Mouse (Mus musculus) liver, adult 10 weeks (tissue): ENCODE data around the gene Ccdc85c. TPM values are rescaled to one million over a fixed set of nuclear protein-coding genes. Genes with fewer than 3 reads are reported as not detected.

Experiments used
- polyA plus RNA-seq: library from polyadenylated mRNA; stranded (reverse); fragments of 350-450 nt; fragmentation: Illumina TruSeq; extraction: RNeasy Lipid Tissue Mini Kit (QIAGEN cat#74804); gene quantifications from one replicate; pipeline ENCODE4 v1.2.3, GENCODE M21; 2014; ENCODE audit warnings: low read depth, low replicate concordance

The Ccdc85c gene
- polyA plus RNA-seq, result 0.87 TPM

GRCm38 (mm10) chr12:108274661-108275507 lies at the start of gene Ccdc85c:
Ccdc85c (minus strand) TSS chr12:108275425.

GRCm38 (mm10) chr12:108305812-108306794 lies 30.9 kb upstream of the Ccdc85c start, which contains the start of gene Hhipl1:
Hhipl1 (plus strand) TSS chr12:108306270.

GRCm38 (mm10) chr12:108179321-108180266 lies 95.6 kb downstream of the Ccdc85c start, which contains the start of gene Ccnk:
Ccnk (plus strand) TSS chr12:108179579.

GRCm38 (mm10) chr12:108179246-108179320 lies 96.1 kb downstream of the Ccdc85c start, which contains the start of gene Setd3:
Setd3 (minus strand) TSS chr12:108179314.

Other genes starting within 250 kb of the Ccdc85c start
- 95.4 TPM for gene Setd3, start 96.1 kb downstream of the Ccdc85c start, polyA plus RNA-seq
- gene Ccnk, start 95.8 kb downstream of the Ccdc85c start, polyA plus RNA-seq, result 13.2 TPM
- gene Hhipl1, start 30.8 kb upstream of the Ccdc85c start, polyA plus RNA-seq, result not detected
- gene Cyp46a1, start 59.0 kb upstream of the Ccdc85c start, polyA plus RNA-seq, result 0.77 TPM
- gene Eml1, start 95.5 kb upstream of the Ccdc85c start, polyA plus RNA-seq, result 1.5 TPM